Comparison of ENCODE assay signal across 15 mouse cellular contexts in genomic region chr12:80925919-80926318, GRCm38 (mm10). TPM values are rescaled to one million over a fixed set of nuclear protein-coding genes. Genes with fewer than 3 reads are reported as not detected.
A peak's percentile ranks its signal among the peaks of the same experiment; 100 is the strongest.
DNase-seq lines count a peak whose midpoint lies in the region; ATAC-seq and TF ChIP-seq lines count a peak whose summit lies in the region.
"Had no signal": no experiment of that assay in that cellular context is flagged by ENCODE, and none has a peak within 500 bp of the region (broad histone marks: within the 10 kb centered on the region; RNA-seq: fewer than 3 reads in every experiment).

No protein-coding gene starts in this region.

- H3K9me3 ChIP-seq in heart, embryonic 12.5 days (replicated peaks) = no peaks in the 10 kb centered on the region
- no peaks in the 10 kb centered on the region for H3K9me3 ChIP-seq in ES-E14 (ENCODE audit: control insufficient read depth, insufficient read depth, low read depth, low read length)
- H3K9me3 ChIP-seq: embryonic facial prominence, embryonic 13.5 days; hindbrain, embryonic 15.5 days; lung, embryonic 15.5 days; megakaryocyte, embryonic 14.5 days had no signal

- no peaks in the 10 kb centered on the region for H3K36me3 ChIP-seq in heart, embryonic 12.5 days
- no peaks in the 10 kb centered on the region for H3K36me3 ChIP-seq in ES-E14 (ENCODE audit: control insufficient read depth, insufficient read depth, low read length, poor library complexity, severe bottlenecking)
- H3K36me3 ChIP-seq: embryonic facial prominence, embryonic 13.5 days; hindbrain, embryonic 15.5 days; lung, embryonic 15.5 days had no signal

- WGBS in heart, embryonic 12.5 days = 47% methylated on average over 7 of the region's 7 CpGs

- intact Hi-C loops in heart, postnatal 10 days (cut with DNase I) = no loop called here

- H3K4me3 ChIP-seq in heart, embryonic 12.5 days = no peak overlapping the region
- no peak overlapping the region for H3K4me3 ChIP-seq in ES-E14 (ENCODE audit: insufficient read depth in 1 of 2, low read depth in 1 of 2, low read length in 2 of 2, poor library complexity in 1 of 2, severe bottlenecking in 1 of 2)
- H3K4me3 ChIP-seq: embryonic facial prominence, embryonic 13.5 days; hindbrain, embryonic 15.5 days; lung, embryonic 15.5 days; megakaryocyte, embryonic 14.5 days had no signal

- peak; percentile 28 to 30 for DNase-seq in heart, postnatal 10 days
- DNase-seq in ES-E14 (ENCODE audit: low read depth, low spot score) = no peak
- DNase-seq in kidney, adult 11 months = peak; percentile 81
- peak; percentile 88 to 91 for DNase-seq in kidney, postnatal 25 days
- DNase-seq in spleen, postnatal 4 days (ENCODE audit: low spot score in 2 of 2) = no peak
- DNase-seq in left cerebral cortex, adult 11 months (ENCODE audit: low spot score) = no peak
- DNase-seq: cerebellum, adult 11 months; right cerebral cortex, postnatal 25 days had no signal

- no peak overlapping the region for H3K9ac ChIP-seq in heart, embryonic 12.5 days
- H3K9ac ChIP-seq in ES-E14 (ENCODE audit: insufficient read depth, low read depth, low read length, poor library complexity, severe bottlenecking) = 0 out of 2 replicates have a peak overlapping the region, but pooled peaks have one; percentile 1
- H3K9ac ChIP-seq: embryonic facial prominence, embryonic 13.5 days; hindbrain, embryonic 15.5 days; lung, embryonic 15.5 days had no signal

- ATAC-seq in heart, embryonic 12.5 days (ENCODE audit: insufficient number of reproducible peaks, low FRiP score) = no peak

- no peak overlapping the region for H3K27ac ChIP-seq in heart, embryonic 12.5 days (ENCODE audit: poor library complexity, severe bottlenecking)
- peak overlapping the region; percentile 5 for H3K27ac ChIP-seq in ES-E14 (ENCODE audit: insufficient read depth, low read depth, low read length, poor library complexity, severe bottlenecking)
- H3K27ac ChIP-seq: embryonic facial prominence, embryonic 13.5 days; hindbrain, embryonic 15.5 days; lung, embryonic 15.5 days had no signal

- in situ Hi-C loops in ES-E14 (cut with MboI; ENCODE audit: low sequenced_read_pairs in 2 of 2, unreplicated experiment in 2 of 2) = no loop called here

- peaks cover 22% of the 10 kb centered on the region for H3K4me1 ChIP-seq in heart, embryonic 12.5 days (replicated peaks)
- peaks cover 9 to 26% of the 10 kb centered on the region in 2 experiments for H3K4me1 ChIP-seq in ES-E14 (ENCODE audit: control insufficient read depth in 2 of 2, insufficient read depth in 2 of 2, low read length in 2 of 2, poor library complexity in 1 of 2)
- H3K4me1 ChIP-seq: hindbrain, embryonic 15.5 days had no signal

- H3K4me2 ChIP-seq in heart, embryonic 12.5 days = no peak overlapping the region
- H3K4me2 ChIP-seq: embryonic facial prominence, embryonic 13.5 days; hindbrain, embryonic 15.5 days; lung, embryonic 15.5 days had no signal

- 0 out of 2 replicates have a peak, but pooled peaks cover 4% of the 10 kb centered on the region for H3K27me3 ChIP-seq in heart, embryonic 12.5 days (replicated peaks)
- H3K27me3 ChIP-seq: embryonic facial prominence, embryonic 13.5 days; hindbrain, embryonic 15.5 days; lung, embryonic 15.5 days had no signal

TF ChIP-seq in ES-E14, 5 proteins besides CTCF, POLR2A, EP300 and RAD21:
- TF ChIP-seq CHD2 (IDR thresholded peaks at IDR 0.05; ENCODE audit: low read depth, low read length) = no peak
- no peak for TF ChIP-seq ZC3H11A (IDR thresholded peaks at IDR 0.05; ENCODE audit: borderline replicate concordance, low read depth, low read length)
- no peak for TF ChIP-seq MAFK (IDR thresholded peaks at IDR 0.05; ENCODE audit: insufficient read depth, low read depth, low read length)
- TF ChIP-seq HCFC1 (IDR thresholded peaks at IDR 0.05; ENCODE audit: borderline replicate concordance, insufficient read depth, low read length) = no peak
- no peak for TF ChIP-seq ZNF384 (IDR thresholded peaks at IDR 0.05; ENCODE audit: low read depth, low read length)

RNA-seq across cellular contexts. Expression of gene Srsf5, which starts 19.4 kb away (rescaled TPM):
- total RNA-seq in heart, postnatal 10 days (2021) = 100 to 1,000 TPM; 247 to 319 TPM
- 439 and 445 TPM in 2 replicates for polyA plus RNA-seq in heart, embryonic 12.5 days (2016; fragmentation: Nextera tagmentation; extraction: Ambion mirVana)
- 396 and 508 TPM in 2 replicates for total RNA-seq in ES-E14 (2012; rRNA removed)

RNA-seq across cellular contexts. Expression of gene Slc10a1, which starts 42.6 kb away (rescaled TPM):
- total RNA-seq in heart, postnatal 10 days (2021) = not detected
- polyA plus RNA-seq in heart, embryonic 12.5 days (2016; fragmentation: Nextera tagmentation; extraction: Ambion mirVana) = 0.53 and 0.64 TPM in 2 replicates
- total RNA-seq in ES-E14 (2012; rRNA removed) = 0.54 and 0.79 TPM in 2 replicates
- total RNA-seq: adrenal gland, postnatal 36 days; left cerebral cortex, postnatal 36 days had no signal

Comparison
In these comparisons a context has a peak if more than half of its experiments do, and no peak if none do; other contexts are left out.
1. DNase-seq: peak in heart, postnatal 10 days (2 of 2), kidney, adult 11 months (single experiment) and kidney, postnatal 25 days (2 of 2); none in ES-E14 (single experiment), spleen, postnatal 4 days (0 of 2) and left cerebral cortex, adult 11 months (single experiment).